Mouse (Mus musculus) common myeloid progenitor, adult 5-6 weeks (primary cell): ENCODE data around the gene Paqr7. TPM values are rescaled to one million over a fixed set of nuclear protein-coding genes. Genes with fewer than 3 reads are reported as not detected.
"Not testable (repeated sequence)": the region's sequence is repeated elsewhere in the genome, so short reads cannot be mapped to it uniquely, and the experiment has no call there.

Experiments used
- ATAC-seq: replicated peaks from 2 replicates; pipeline ENCODE4 v1.8.0; 2016; ENCODE audit warnings: low read depth, mild to moderate bottlenecking, moderate TSS enrichment, inconsistent platforms; ENCODE audit not compliant: poor library complexity, severe bottlenecking
- total RNA-seq: library from RNA; stranded (forward); fragments of 200-1000, 187-1606 nt; gene quantifications from 2 replicates; pipeline ENCODE4 v1.2.3, GENCODE M21; 2017

Gene Paqr7
- total RNA-seq, 1 experiment from 2014 or later, result 10.6 TPM

DNA sequence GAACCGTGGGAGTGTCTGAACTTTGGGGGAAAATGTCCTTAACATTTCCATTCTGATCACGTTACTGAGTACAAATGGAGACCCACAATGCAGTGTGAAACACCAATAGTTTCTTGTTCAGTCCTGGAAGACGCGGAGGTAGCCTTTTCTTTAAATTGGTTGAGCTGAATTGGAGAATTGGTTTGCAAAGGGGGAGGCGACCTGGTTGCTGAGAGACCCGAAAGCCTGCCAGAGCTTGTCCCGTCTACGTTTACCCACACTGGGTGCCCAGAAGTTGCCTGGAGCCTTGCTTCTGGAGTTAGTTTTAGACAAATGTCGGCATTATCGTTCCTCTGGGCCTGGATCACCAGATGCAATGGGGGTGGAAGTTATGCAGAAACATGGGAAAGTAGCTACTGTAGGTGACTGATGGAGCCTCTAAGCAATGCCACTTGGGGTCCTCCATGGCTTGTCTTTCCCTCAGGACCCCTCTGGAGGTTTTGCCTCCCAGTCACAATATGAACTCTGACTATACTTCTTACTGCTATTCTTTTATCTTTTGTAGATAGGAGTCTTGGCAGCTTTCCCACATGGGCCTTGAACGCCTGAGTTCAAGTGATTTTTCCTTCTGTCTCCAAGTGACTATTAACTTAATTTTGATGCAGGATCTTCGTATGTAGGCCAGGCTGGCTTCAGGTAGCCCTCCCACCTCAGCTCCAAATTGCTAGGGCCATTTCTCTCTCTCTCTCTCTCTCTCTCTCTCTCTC lies 1.7 kb downstream of the Paqr7 start:
- ATAC-seq, result no peak

- ATAC-seq, result not testable (repeated sequence)
Observed at GRCm38 (mm10) chr4:134498983-134499382, 2.5 kb downstream of the Paqr7 start.

GRCm38 (mm10) chr4:134501095-134501494 lies 4.6 kb downstream of the Paqr7 start:
- ATAC-seq, result no peak

DNA sequence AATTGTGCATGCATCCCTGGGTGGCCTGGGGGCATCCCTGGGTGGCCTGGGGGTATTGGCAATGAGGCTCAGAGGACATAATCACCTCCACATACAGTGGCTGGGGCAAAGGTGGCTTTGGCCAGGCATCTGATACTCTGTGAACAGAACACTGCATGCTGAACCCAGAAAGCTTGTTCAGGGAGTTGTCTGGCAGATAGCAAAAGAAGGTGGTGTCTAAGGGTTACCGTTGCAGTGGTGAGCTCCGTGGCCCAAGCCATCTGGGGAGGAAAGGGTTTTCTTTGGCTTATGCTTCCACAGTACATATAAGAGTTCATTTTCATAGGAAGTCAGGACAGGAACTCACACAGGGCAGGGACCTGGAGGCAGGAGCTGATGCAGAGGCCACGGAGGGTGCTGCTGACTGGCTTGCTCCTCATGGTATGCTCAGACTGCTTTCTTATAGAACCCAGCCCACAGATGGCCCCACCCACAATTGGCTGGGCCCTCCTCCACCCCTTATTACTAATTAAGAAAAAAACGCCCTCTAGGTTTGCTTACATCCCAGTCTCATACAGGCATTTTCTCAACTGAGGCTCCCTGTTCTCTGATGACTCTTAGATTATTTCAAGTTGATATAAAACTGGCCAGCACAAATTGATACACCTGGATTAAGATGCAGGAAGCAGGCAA lies 7.3 kb downstream of the Paqr7 start:
- ATAC-seq, result no peak

GRCm38 (mm10) chr4:134505303-134505789 lies 8.8 kb downstream of the Paqr7 start:
- no peak for ATAC-seq

DNA sequence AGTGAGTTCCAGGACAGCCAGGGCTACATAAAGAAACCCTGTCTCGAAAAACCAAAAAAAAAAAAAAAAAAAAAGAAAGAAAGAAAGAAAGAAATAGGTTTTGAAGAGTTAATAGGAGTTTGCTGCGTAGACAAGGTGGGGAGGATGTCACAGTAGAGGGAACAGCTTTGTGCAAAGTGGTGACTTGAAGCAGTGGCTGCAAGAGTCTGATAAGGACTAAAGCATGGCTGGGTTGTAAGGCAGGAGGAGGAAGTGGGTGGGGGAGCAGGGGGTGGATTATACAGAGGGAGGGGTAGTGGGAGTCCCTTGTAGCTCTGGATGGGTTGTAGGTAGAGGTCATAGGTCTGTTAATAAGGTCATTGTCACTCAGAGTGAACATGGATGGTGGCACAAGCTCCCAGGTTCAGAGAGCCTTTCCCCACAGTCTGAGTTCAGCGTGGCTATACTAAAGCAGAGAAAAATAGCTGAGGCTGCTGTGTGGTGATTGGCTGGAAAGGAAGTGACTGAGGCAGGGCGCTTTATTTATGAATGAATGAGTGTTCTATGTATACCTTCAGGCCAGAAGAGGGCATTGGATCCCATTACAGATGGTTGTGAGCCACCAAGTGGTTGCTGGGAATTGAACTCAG lies 9.6 kb downstream of the Paqr7 start:
- peak; percentile 86 for ATAC-seq

- ATAC-seq, result no peak
Observed at GRCm38 (mm10) chr4:134506713-134507112, 10.2 kb downstream of the Paqr7 start.

DNA sequence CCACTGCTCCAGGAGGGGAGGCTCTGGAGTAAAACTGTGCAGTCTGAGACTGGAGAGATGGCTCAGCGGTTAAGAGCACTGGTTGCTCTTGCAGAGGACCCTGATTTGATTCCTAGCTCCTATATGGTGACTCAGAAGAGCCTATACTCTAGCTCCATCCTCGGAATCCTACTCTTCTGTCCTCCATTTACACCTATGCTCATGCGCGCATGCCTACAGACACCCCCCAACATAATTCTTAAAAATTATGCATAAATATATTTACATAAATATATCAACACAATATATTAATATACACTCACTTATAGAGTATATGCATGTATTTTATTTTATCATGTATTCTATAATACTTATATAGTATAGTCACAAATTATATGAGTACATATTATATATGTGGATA lies 13.9 kb downstream of the Paqr7 start:
- no peak for ATAC-seq

GRCm38 (mm10) chr4:134510845-134511411 lies 14.4 kb downstream of the Paqr7 start, which contains the start of gene Aunip:
Aunip (plus strand) TSS chr4:134510999.
- peak; percentile 81 for ATAC-seq

DNA sequence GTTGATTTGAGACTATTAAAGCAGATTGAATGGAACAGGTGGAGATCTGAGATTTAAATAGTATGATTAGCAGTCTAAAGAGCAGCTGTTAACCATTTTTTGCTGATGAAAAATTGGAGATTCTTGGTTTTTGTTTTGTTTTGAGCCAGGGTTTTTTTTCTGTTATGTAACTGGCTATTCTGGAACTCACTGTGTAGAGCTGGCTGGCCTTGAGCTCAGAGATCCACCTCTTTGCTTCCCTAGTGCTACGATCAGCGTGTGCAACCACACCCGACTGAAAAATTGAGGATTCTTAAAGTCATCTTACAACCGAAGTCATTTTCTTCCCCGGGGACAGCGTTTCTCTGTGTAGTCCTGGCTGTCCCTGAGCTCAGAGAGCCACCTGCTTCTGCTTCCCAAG lies 15.2 kb downstream of the Paqr7 start:
- no peak for ATAC-seq

GRCm38 (mm10) chr4:134512798-134513197 lies 16.3 kb downstream of the Paqr7 start:
- ATAC-seq, result peak; percentile 59

- no peak for ATAC-seq
Observed at GRCm38 (mm10) chr4:134514309-134514930, 17.9 kb downstream of the Paqr7 start.

- no peak for ATAC-seq
Observed at GRCm38 (mm10) chr4:134515614-134516013, 19.1 kb downstream of the Paqr7 start.

DNA sequence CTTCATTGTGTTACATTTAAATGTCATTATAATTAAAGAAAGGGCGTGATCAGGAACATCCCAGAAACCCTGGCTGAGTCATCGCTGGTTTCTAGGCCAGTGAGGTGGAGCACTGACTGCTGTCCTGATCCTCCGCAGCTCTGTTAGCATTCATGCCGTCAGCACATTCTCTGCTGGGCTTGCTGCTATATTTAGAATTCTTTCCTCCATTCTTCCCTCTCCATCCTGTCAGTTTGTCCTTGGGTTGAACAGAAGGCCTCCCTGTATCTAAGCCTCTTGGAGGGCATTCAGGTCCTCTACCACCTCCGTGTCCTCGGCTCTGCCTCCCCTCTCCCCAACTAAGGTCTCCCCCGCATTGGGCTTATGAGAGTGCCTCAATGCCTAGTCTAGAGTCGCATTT lies 20.5 kb downstream of the Paqr7 start:
- ATAC-seq, result no peak

DNA sequence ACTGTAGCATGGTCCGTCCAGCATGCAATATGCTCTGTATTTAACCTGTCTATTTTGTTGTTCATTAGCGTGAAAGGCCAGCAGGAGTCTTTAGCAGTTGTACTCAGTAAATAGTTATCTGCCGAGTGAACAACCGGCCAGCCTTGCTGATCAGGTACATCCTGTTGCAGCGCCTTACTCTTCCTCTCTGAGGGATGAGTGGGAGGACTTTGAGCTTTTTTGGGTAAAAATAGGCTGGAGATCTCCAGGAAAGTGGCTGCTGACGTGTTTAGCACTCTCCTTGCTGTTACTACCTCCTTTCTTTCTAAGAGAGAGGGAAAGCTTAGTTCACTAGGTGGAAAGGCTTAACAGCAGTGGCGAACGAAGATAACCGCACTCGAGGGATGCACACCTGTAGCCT lies 21.2 kb downstream of the Paqr7 start:
- no peak for ATAC-seq

- ATAC-seq, result no peak
Observed at GRCm38 (mm10) chr4:134518541-134518940, 22.0 kb downstream of the Paqr7 start.

GRCm38 (mm10) chr4:134519281-134519680 lies 22.8 kb downstream of the Paqr7 start:
- ATAC-seq, result no peak

GRCm38 (mm10) chr4:134523447-134523846 lies 26.9 kb downstream of the Paqr7 start:
- no peak for ATAC-seq

DNA sequence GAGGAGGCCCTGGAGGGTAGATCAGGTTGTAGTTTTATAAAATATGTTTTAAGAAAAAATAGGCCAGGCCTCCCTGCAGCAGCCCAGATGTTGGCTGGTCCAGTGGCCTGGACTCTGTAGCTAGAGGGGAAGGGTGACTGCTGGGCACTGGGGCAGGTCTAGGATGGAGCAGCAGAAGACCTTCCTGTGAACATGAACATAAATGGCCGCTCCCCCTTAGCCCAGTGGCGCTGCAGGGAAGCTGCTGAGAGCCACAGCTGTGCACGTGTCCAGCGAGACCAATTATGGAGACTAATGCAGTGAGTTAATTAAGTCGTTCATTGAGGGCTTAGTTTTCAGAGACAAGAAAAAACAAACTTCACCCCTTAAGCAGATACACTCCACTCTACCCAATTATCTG lies 29.3 kb downstream of the Paqr7 start:
- ATAC-seq, result no peak

- ATAC-seq, result peak; percentile 58; the same call in 1 of the 2 replicates
Observed at GRCm38 (mm10) chr4:134526220-134526619, 29.7 kb downstream of the Paqr7 start.
